Mouse (Mus musculus) kidney, adult 2 months (tissue): ENCODE measurements around the gene Cdk4. TPM values are rescaled to one million over a fixed set of nuclear protein-coding genes. Genes with fewer than 3 reads are reported as not detected.

Experiments
- DNase-seq: peaks from one replicate; pipeline ENCODE4 v3.0.0; 2021
- H3K27ac ChIP-seq: fragments of 200-500 bp; 2 replicates; pipeline ENCODE4 v1.5.1; 2012; ENCODE audit warnings: low read depth, low read length, control low read depth, inconsistent platforms; ENCODE audit not compliant: insufficient read depth
- H3K27me3 ChIP-seq: fragments of 200-500 bp; replicated peaks from 2 replicates; pipeline ENCODE4 v1.6.1; 2012; ENCODE audit warnings: mild to moderate bottlenecking, moderate library complexity, low read length, inconsistent platforms; ENCODE audit not compliant: control insufficient read depth, insufficient read depth
- H3K36me3 ChIP-seq: fragments of 200-500 bp; 2 replicates; pipeline ENCODE4 v1.6.1; 2012; ENCODE audit warnings: mild to moderate bottlenecking, moderate library complexity, low read length, inconsistent platforms; ENCODE audit not compliant: control insufficient read depth, insufficient read depth
- H3K4me1 ChIP-seq: fragments of 200-500 bp; 2 replicates; pipeline ENCODE4 v1.6.1; 2011; ENCODE audit warnings: low read length; ENCODE audit not compliant: control insufficient read depth, insufficient read depth
- H3K4me3 ChIP-seq: fragments of 200-500 bp; 2 replicates; pipeline ENCODE4 v1.5.1; 2011; ENCODE audit warnings: mild to moderate bottlenecking, low read depth, low read length, control low read depth; ENCODE audit not compliant: insufficient read depth
- CTCF ChIP-seq: fragments of 200-500 bp; conservative IDR thresholded peaks from 2 replicates; pipeline ENCODE4 v1.5.1; 2011; ENCODE audit warnings: low read depth, mild to moderate bottlenecking, control low read depth, low read length, moderate library complexity, mixed read lengths; ENCODE audit not compliant: insufficient read depth, insufficient read length
- POLR2A ChIP-seq: fragments of 200-500 bp; IDR thresholded peaks from one replicate; pipeline ENCODE4 v1.6.1; 2011; ENCODE audit warnings: low read depth, low read length, control low read depth
- WGBS: fragments of 180-500 bp; shearing (Covaris S2); methylation state at CpG from one replicate; pipeline ENCODE4 v1.1.7; 2018; 5-methylcytosine and 5-hydroxymethylcytosine counted together
- polyA plus RNA-seq: library from polyadenylated mRNA; depleted of rRNA; stranded (reverse); fragments of >200 nt; gene quantifications from 2 replicates; pipeline ENCODE4 v1.2.3, GENCODE M21; 2012; rRNA removed

Gene Cdk4
- polyA plus RNA-seq, 1 experiment = 216 TPM

- H3K36me3 ChIP-seq = no peaks in the 10 kb centered on the region; the same call in 1 of the 2 replicates
- H3K27ac ChIP-seq = no peak overlapping the region
- 83% methylated on average over 16 of the region's 16 CpGs for WGBS
- no peaks in the 10 kb centered on the region for H3K4me1 ChIP-seq
- no peaks in the 10 kb centered on the region for H3K27me3 ChIP-seq
- no peak for DNase-seq
- H3K4me3 ChIP-seq = no peak overlapping the region
- no peak for TF ChIP-seq CTCF
- no peak for TF ChIP-seq POLR2A
Measured at GRCm38 (mm10) chr10:127107563-127108261, 44.4 kb downstream of the Cdk4 start.

DNA sequence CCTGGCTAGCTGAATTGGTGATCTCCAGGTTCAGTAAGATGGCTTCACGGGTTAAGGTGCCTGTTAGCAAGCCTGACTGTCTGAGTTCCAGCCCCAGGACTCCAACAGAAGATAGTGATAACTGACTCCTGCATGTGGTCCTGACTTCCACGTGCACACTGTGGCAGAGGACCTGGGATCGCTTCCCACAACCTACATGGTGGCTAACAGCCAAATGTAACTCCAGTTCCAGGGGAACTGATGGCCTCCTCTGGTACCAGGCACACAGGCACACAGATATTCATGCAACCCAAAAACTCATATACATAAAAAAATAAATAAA, 44.9 kb downstream of the Cdk4 start:
- Histone ChIP-seq H3K36me3 (no peaks in the 10 kb centered on the region; the same call in 1 of the 2 replicates), H3K27ac (no peak overlapping the region), H3K27me3 (no peaks in the 10 kb centered on the region), H3K4me3 (no peak overlapping the region), H3K4me1 (no peaks in the 10 kb centered on the region)
- TF ChIP-seq CTCF (no peak), POLR2A (no peak)
- 74% methylated on average over 3 of the region's 3 CpGs for WGBS
- no peak for DNase-seq

DNA sequence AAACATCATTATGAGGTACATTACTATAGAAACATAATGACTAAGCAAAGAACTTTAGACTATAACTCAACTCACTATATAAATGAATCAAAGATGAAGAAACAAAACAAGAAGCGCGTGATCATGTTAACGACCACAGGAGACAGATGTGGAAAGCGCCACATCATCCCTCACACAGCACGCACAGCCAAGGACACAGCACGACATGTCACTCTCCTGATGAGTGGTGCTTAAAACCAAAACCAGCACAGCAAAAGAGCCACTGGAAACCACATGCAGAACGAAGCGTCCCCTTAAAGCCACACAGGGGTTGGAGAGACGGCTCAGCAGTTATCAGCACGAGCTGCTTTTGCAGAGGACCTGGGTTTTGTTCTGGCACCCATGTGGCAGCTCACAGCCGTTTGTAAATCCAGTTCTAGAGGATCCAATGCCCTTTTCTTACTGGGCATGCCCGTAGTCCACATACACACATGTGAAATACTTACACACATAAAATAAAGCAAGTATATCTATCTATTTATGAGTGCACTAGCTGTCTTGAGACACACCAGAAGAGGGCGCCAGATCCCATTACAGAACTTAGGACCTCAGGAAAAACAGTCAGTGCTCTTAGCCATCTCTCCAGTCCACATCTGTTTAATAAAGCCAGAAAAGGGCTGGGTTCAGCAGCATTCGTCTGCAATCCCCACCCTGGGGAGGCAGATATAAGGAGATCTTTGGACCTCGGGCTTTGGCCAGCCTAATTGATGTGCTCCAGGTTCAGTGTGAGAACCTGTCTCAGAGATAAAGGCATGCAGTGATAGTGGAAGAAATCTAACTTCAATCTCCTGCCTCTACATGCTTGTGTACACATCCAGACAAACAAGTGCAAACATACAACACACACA, 47.9 kb downstream of the Cdk4 start:
- Histone ChIP-seq H3K4me1 (no peaks in the 10 kb centered on the region), H3K27me3 (no peaks in the 10 kb centered on the region), H3K27ac (no peak overlapping the region), H3K4me3 (no peak overlapping the region), H3K36me3 (no peaks in the 10 kb centered on the region; the same call in 1 of the 2 replicates)
- no peak for DNase-seq
- no peak for TF ChIP-seq POLR2A
- 0 out of 2 replicates have a peak, but pooled peaks have one; percentile 10 for TF ChIP-seq CTCF
- WGBS = 90% methylated on average over 15 of the region's 15 CpGs

DNA sequence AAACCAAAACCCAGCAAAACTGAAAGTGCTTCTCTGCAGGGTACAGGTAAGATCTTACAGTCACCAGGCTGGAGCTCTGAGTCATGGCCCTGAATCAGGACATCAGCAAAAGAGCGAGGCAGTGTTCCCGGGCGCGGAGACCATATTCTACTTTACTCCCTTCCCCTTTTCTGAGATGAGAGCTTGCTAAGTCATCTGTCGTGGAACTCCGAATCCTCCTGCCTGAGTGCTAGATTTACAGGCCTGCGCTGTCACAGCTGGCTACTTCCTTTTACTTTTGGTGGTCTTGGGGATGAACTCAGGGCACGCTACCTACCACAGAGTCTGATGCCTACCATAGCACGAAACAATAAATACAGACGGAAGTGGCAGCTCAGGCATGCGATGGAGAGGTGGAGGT, 51.1 kb downstream of the Cdk4 start:
- 86% methylated on average over 11 of the region's 11 CpGs for WGBS
- DNase-seq = no peak
- H3K4me1 ChIP-seq = no peaks in the 10 kb centered on the region
- H3K36me3 ChIP-seq = peaks cover 2% of the 10 kb centered on the region
- H3K27ac ChIP-seq = no peak overlapping the region
- no peak for TF ChIP-seq POLR2A
- no peak for TF ChIP-seq CTCF
- H3K4me3 ChIP-seq = no peak overlapping the region
- H3K27me3 ChIP-seq = no peaks in the 10 kb centered on the region

- Histone ChIP-seq H3K27ac (no peak overlapping the region), H3K4me3 (no peak overlapping the region), H3K36me3 (peaks cover 2% of the 10 kb centered on the region), H3K27me3 (no peaks in the 10 kb centered on the region), H3K4me1 (no peaks in the 10 kb centered on the region)
- DNase-seq = no peak
- no peak for TF ChIP-seq POLR2A
- no peak for TF ChIP-seq CTCF
- 78% methylated on average over 2 of the region's 2 CpGs for WGBS
Measured at GRCm38 (mm10) chr10:127115068-127115467, 51.7 kb downstream of the Cdk4 start.

Other genes starting within 250 kb of the Cdk4 start
- 11.2 and 14.2 TPM in 2 replicates for gene Atp23, start 162.2 kb upstream of the Cdk4 start, polyA plus RNA-seq
- 118 and 126 TPM in 2 replicates for gene Ctdsp2, start 84.8 kb upstream of the Cdk4 start, polyA plus RNA-seq
- gene Avil, start 62.8 kb upstream of the Cdk4 start, polyA plus RNA-seq = 0.14 and 0.19 TPM in 2 replicates
- gene Tsfm, start 32.7 kb upstream of the Cdk4 start, polyA plus RNA-seq = 54.0 and 58.1 TPM in 2 replicates
- gene Mettl1, start 22.1 kb upstream of the Cdk4 start, polyA plus RNA-seq = 24.5 and 27.5 TPM in 2 replicates
- gene Eef1akmt3, start 22.0 kb upstream of the Cdk4 start, polyA plus RNA-seq = 2.4 and 3.1 TPM in 2 replicates
- gene Cyp27b1, start 15.3 kb upstream of the Cdk4 start, polyA plus RNA-seq = 13.5 and 14.3 TPM in 2 replicates
- gene March9, start 3.4 kb upstream of the Cdk4 start, polyA plus RNA-seq = 13.1 and 15.3 TPM in 2 replicates
- 102 and 117 TPM in 2 replicates for gene Tspan31, start 6.7 kb downstream of the Cdk4 start, polyA plus RNA-seq
- gene Agap2, start 11.8 kb downstream of the Cdk4 start, polyA plus RNA-seq = 1.3 and 2.2 TPM in 2 replicates
- gene Os9, start 57.6 kb downstream of the Cdk4 start, polyA plus RNA-seq = 108 and 114 TPM in 2 replicates
- 15.4 and 27.5 TPM in 2 replicates for gene B4galnt1, start 101.7 kb downstream of the Cdk4 start, polyA plus RNA-seq
- 6.6 and 8.1 TPM in 2 replicates for gene Slc26a10, start 117.1 kb downstream of the Cdk4 start, polyA plus RNA-seq
- 9.2 and 11.9 TPM in 2 replicates for gene Arhgef25, start 126.5 kb downstream of the Cdk4 start, polyA plus RNA-seq
- gene Dtx3, start 132.2 kb downstream of the Cdk4 start, polyA plus RNA-seq = 101 and 132 TPM in 2 replicates
- gene Pip4k2c, start 148.1 kb downstream of the Cdk4 start, polyA plus RNA-seq = 116 and 120 TPM in 2 replicates
- gene Kif5a, start 199.8 kb downstream of the Cdk4 start, polyA plus RNA-seq = 3.7 and 6.7 TPM in 2 replicates
- 181 and 184 TPM in 2 replicates for gene Dctn2, start 202.8 kb downstream of the Cdk4 start, polyA plus RNA-seq
- gene Mbd6, start 225.5 kb downstream of the Cdk4 start, polyA plus RNA-seq = 24.6 and 26.8 TPM in 2 replicates
- 44.4 and 48.3 TPM in 2 replicates for gene Mars, start 248.3 kb downstream of the Cdk4 start, polyA plus RNA-seq